Comparison of ENCODE assay signal across 24 mouse cellular contexts in the genomic region with DNA sequence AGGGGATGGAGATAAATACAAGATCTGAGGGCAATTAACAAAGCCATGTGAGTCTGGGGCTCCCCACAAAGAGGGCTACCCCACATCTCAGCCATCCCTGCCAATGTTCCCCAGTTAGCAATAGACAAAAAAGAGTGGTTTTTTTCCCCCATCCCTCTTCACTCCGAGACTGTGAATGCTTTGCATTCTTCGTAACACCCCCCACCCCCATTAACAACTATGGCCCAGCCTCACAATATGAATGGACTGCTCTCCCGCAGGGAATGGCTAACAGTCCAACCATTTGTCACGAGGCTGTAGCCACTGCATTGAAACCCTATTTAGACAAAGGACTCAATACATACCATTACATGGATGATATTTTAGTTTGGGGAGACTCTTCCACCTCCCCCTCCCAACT.
DNase-seq lines count a peak whose midpoint lies in the region; ATAC-seq and TF ChIP-seq lines count a peak whose summit lies in the region.
"Had no signal": no experiment of that assay in that cellular context is flagged by ENCODE, and none has a peak within 500 bp of the region (broad histone marks: within the 10 kb centered on the region; RNA-seq: fewer than 3 reads in every experiment).

No protein-coding gene starts in this region.

- peaks cover 7% of the 10 kb centered on the region for H3K4me1 ChIP-seq in forebrain, embryonic 13.5 days
- H3K4me1 ChIP-seq in forebrain, embryonic 11.5 days (replicated peaks; ENCODE audit: control insufficient read depth, insufficient read depth, low read length): no peaks in the 10 kb centered on the region
- no peaks in the 10 kb centered on the region for H3K4me1 ChIP-seq in midbrain, embryonic 14.5 days (ENCODE audit: control insufficient read depth, insufficient read depth, low read length)
- no peaks in the 10 kb centered on the region for H3K4me1 ChIP-seq in midbrain, postnatal 0 days (ENCODE audit: insufficient read depth, low read length)
- H3K4me1 ChIP-seq in liver, embryonic 11.5 days (replicated peaks; ENCODE audit: control insufficient read depth, insufficient read depth, low read length): no peaks in the 10 kb centered on the region
- H3K4me1 ChIP-seq: embryonic facial prominence, embryonic 12.5 days; heart, embryonic 13.5 days; lung, embryonic 15.5 days had no signal

- H3K9me3 ChIP-seq in forebrain, embryonic 13.5 days (replicated peaks): no peaks in the 10 kb centered on the region
- H3K9me3 ChIP-seq in forebrain, embryonic 11.5 days (ENCODE audit: control insufficient read depth, low read length): no peaks in the 10 kb centered on the region
- no peaks in the 10 kb centered on the region for H3K9me3 ChIP-seq in midbrain, embryonic 14.5 days (ENCODE audit: control insufficient read depth, low read length)
- H3K9me3 ChIP-seq in midbrain, postnatal 0 days (ENCODE audit: low read length): no peaks in the 10 kb centered on the region
- H3K9me3 ChIP-seq in liver, embryonic 11.5 days (ENCODE audit: control insufficient read depth, low read length): no peaks in the 10 kb centered on the region
- H3K9me3 ChIP-seq: embryonic facial prominence, embryonic 12.5 days; heart, embryonic 13.5 days; lung, embryonic 15.5 days; midbrain, embryonic 12.5 days had no signal

- H3K36me3 ChIP-seq in forebrain, embryonic 13.5 days (ENCODE audit: poor library complexity, severe bottlenecking): no peaks in the 10 kb centered on the region
- no peaks in the 10 kb centered on the region for H3K36me3 ChIP-seq in forebrain, embryonic 11.5 days (ENCODE audit: control insufficient read depth, insufficient read depth, low read length)
- H3K36me3 ChIP-seq in midbrain, embryonic 14.5 days (ENCODE audit: control insufficient read depth, insufficient read depth, low read length): no peaks in the 10 kb centered on the region
- H3K36me3 ChIP-seq in midbrain, postnatal 0 days (ENCODE audit: insufficient read depth, low read length): no peaks in the 10 kb centered on the region
- no peaks in the 10 kb centered on the region for H3K36me3 ChIP-seq in liver, embryonic 11.5 days (ENCODE audit: control insufficient read depth, insufficient read depth, low read length)
- H3K36me3 ChIP-seq: embryonic facial prominence, embryonic 12.5 days; heart, embryonic 13.5 days; lung, embryonic 15.5 days; midbrain, embryonic 12.5 days had no signal

- H3K4me3 ChIP-seq in forebrain, embryonic 13.5 days: no peak overlapping the region
- H3K4me3 ChIP-seq in forebrain, embryonic 11.5 days (ENCODE audit: low read depth, low read length): no peak overlapping the region
- H3K4me3 ChIP-seq in midbrain, embryonic 14.5 days (replicated peaks; ENCODE audit: low read depth, low read length): no peak overlapping the region
- no peak overlapping the region for H3K4me3 ChIP-seq in midbrain, postnatal 0 days (ENCODE audit: low read depth, low read length)
- no peak overlapping the region for H3K4me3 ChIP-seq in liver, embryonic 11.5 days (ENCODE audit: low read depth, low read length)
- H3K4me3 ChIP-seq: embryonic facial prominence, embryonic 12.5 days; heart, adult 2 months; heart, embryonic 13.5 days; lung, embryonic 15.5 days; midbrain, embryonic 12.5 days had no signal

- H3K27me3 ChIP-seq in forebrain, embryonic 13.5 days: no peaks in the 10 kb centered on the region
- H3K27me3 ChIP-seq in forebrain, embryonic 11.5 days (ENCODE audit: control insufficient read depth, insufficient read depth, low read length): no peaks in the 10 kb centered on the region
- H3K27me3 ChIP-seq in midbrain, embryonic 14.5 days (ENCODE audit: control insufficient read depth, insufficient read depth, low read length): no peaks in the 10 kb centered on the region
- no peaks in the 10 kb centered on the region for H3K27me3 ChIP-seq in midbrain, postnatal 0 days (ENCODE audit: insufficient read depth, low read length)
- no peaks in the 10 kb centered on the region for H3K27me3 ChIP-seq in liver, embryonic 11.5 days (replicated peaks; ENCODE audit: control insufficient read depth, insufficient read depth, low read length)
- H3K27me3 ChIP-seq: embryonic facial prominence, embryonic 12.5 days; heart, embryonic 13.5 days; lung, embryonic 15.5 days; midbrain, embryonic 12.5 days had no signal

- H3K27ac ChIP-seq in forebrain, embryonic 13.5 days: no peak overlapping the region
- H3K27ac ChIP-seq in forebrain, embryonic 11.5 days (ENCODE audit: low read depth, low read length): no peak overlapping the region
- no peak overlapping the region for H3K27ac ChIP-seq in midbrain, embryonic 14.5 days (replicated peaks; ENCODE audit: low read depth, low read length)
- H3K27ac ChIP-seq in midbrain, postnatal 0 days (ENCODE audit: low read depth, low read length): no peak overlapping the region
- no peak overlapping the region for H3K27ac ChIP-seq in liver, embryonic 11.5 days (ENCODE audit: low read depth, low read length)
- H3K27ac ChIP-seq: embryonic facial prominence, embryonic 12.5 days; heart, adult 2 months; heart, embryonic 13.5 days; liver, embryonic 14.5 days; lung, embryonic 15.5 days; macrophage; midbrain, embryonic 12.5 days had no signal

- H3K4me2 ChIP-seq in forebrain, embryonic 13.5 days: no peak overlapping the region
- H3K4me2 ChIP-seq in forebrain, embryonic 11.5 days (ENCODE audit: low read depth, low read length, severe bottlenecking): no peak overlapping the region
- H3K4me2 ChIP-seq in midbrain, embryonic 14.5 days (ENCODE audit: low read length): no peak overlapping the region
- H3K4me2 ChIP-seq in midbrain, postnatal 0 days (ENCODE audit: low read depth, low read length, poor library complexity, severe bottlenecking): no peak overlapping the region
- no peak overlapping the region for H3K4me2 ChIP-seq in liver, embryonic 11.5 days
- H3K4me2 ChIP-seq: embryonic facial prominence, embryonic 12.5 days; heart, embryonic 13.5 days; lung, embryonic 15.5 days; midbrain, embryonic 12.5 days had no signal

- 17% methylated on average over 4 of the region's 4 CpGs for WGBS in forebrain, embryonic 13.5 days
- WGBS in forebrain, embryonic 11.5 days: 17% methylated on average over 4 of the region's 4 CpGs
- 29% methylated on average over 4 of the region's 4 CpGs for WGBS in midbrain, embryonic 14.5 days
- 37% methylated on average over 4 of the region's 4 CpGs for WGBS in midbrain, postnatal 0 days
- WGBS in liver, embryonic 11.5 days: 67% methylated on average over 4 of the region's 4 CpGs

- no peak for DNase-seq in forebrain, embryonic 11.5 days (ENCODE audit: low spot score)
- peak; percentile 12 for DNase-seq in midbrain, embryonic 14.5 days
- no peak for DNase-seq in midbrain, postnatal 0 days (ENCODE audit: low spot score)
- DNase-seq in embryo, embryonic 10.5 days (ENCODE audit: low spot score): peak; percentile 43
- DNase-seq in mesoderm, embryonic 11.5 days (ENCODE audit: low read depth, low spot score): peak; percentile 43
- no peak for DNase-seq in liver, embryonic 11.5 days (ENCODE audit: low spot score)
- no peak for DNase-seq in cerebellum, adult 9-10 months
- DNase-seq: adrenal gland, postnatal 14 days; cerebellum, adult 8-10 months; gastrocnemius, postnatal 36 days; heart, adult 2 months; heart, postnatal 14 days; kidney, adult 11 months; layer of hippocampus, adult 9-11 months; right cerebral cortex, adult 18-20 months; right cerebral cortex, postnatal 4 days; thymus, postnatal 14 days had no signal

- H3K9ac ChIP-seq in forebrain, embryonic 13.5 days: no peak overlapping the region
- H3K9ac ChIP-seq in forebrain, embryonic 11.5 days (ENCODE audit: low read length): no peak overlapping the region
- no peak overlapping the region for H3K9ac ChIP-seq in midbrain, embryonic 14.5 days (replicated peaks; ENCODE audit: low read length)
- H3K9ac ChIP-seq in midbrain, postnatal 0 days (replicated peaks; ENCODE audit: low read length, poor library complexity, severe bottlenecking): no peak overlapping the region
- no peak overlapping the region for H3K9ac ChIP-seq in liver, embryonic 11.5 days (ENCODE audit: low read depth, low read length)
- H3K9ac ChIP-seq: embryonic facial prominence, embryonic 12.5 days; heart, embryonic 13.5 days; liver, embryonic 14.5 days; lung, embryonic 15.5 days; midbrain, embryonic 12.5 days had no signal

- TF ChIP-seq CTCF in midbrain, postnatal 0 days (IDR thresholded peaks at IDR 0.05): no peak

- ATAC-seq in forebrain, embryonic 13.5 days: 0 out of 2 replicates have a peak, but pooled peaks have one; percentile 21
- ATAC-seq in forebrain, embryonic 11.5 days (replicated peaks; ENCODE audit: low FRiP score): no peak; the same call in 1 of the 2 replicates
- ATAC-seq in midbrain, embryonic 14.5 days (ENCODE audit: low FRiP score, low TSS enrichment): no peak
- no peak for ATAC-seq in midbrain, postnatal 0 days (ENCODE audit: low FRiP score)
- ATAC-seq in liver, embryonic 11.5 days (replicated peaks; ENCODE audit: low FRiP score): no peak

Comparison
In these comparisons a context has a peak if more than half of its experiments do, and no peak if none do; other contexts are left out.
1. DNase-seq: peak in midbrain, embryonic 14.5 days (single experiment), embryo, embryonic 10.5 days (single experiment) and mesoderm, embryonic 11.5 days (single experiment); none in forebrain, embryonic 11.5 days (single experiment), midbrain, postnatal 0 days (single experiment), liver, embryonic 11.5 days (single experiment) and cerebellum, adult 9-10 months (single experiment).